Mouse (Mus musculus) ES-CJ7 (cell line): ENCODE results near the gene Kdm7a.

Experiments
- DNase-seq: peaks from one replicate; pipeline ENCODE4 v3.0.0; 2011; ENCODE audit warnings: low read depth, low spot score

Kdm7a gene

GRCm38 (mm10) chr6:39206581-39207461 lies at the start of gene Kdm7a:
Kdm7a (minus strand) TSS chr6:39206789.
- peak; percentile 81 for DNase-seq

GRCm38 (mm10) chr6:39255271-39255670 lies 48.7 kb upstream of the Kdm7a start:
- no peak for DNase-seq

GRCm38 (mm10) chr6:39250055-39250454 lies 43.5 kb upstream of the Kdm7a start:
- DNase-seq = peak; percentile 55

GRCm38 (mm10) chr6:39249176-39249770 lies 42.7 kb upstream of the Kdm7a start:
- DNase-seq = peak; percentile 88

GRCm38 (mm10) chr6:39244066-39244465 lies 37.5 kb upstream of the Kdm7a start:
- no peak for DNase-seq

GRCm38 (mm10) chr6:39243511-39243961 lies 36.9 kb upstream of the Kdm7a start:
- no peak for DNase-seq

- DNase-seq = no peak
Measured at GRCm38 (mm10) chr6:39242718-39243471, 36.3 kb upstream of the Kdm7a start.

- no peak for DNase-seq
Measured at GRCm38 (mm10) chr6:39241421-39241891, 34.9 kb upstream of the Kdm7a start.

GRCm38 (mm10) chr6:39240956-39241355 lies 34.4 kb upstream of the Kdm7a start:
- DNase-seq = no peak

GRCm38 (mm10) chr6:39237887-39238286 lies 31.3 kb upstream of the Kdm7a start:
- DNase-seq = no peak

GRCm38 (mm10) chr6:39232617-39233016 lies 26.0 kb upstream of the Kdm7a start:
- DNase-seq = no peak

- DNase-seq = no peak
Measured at GRCm38 (mm10) chr6:39230664-39231063, 24.1 kb upstream of the Kdm7a start.

GRCm38 (mm10) chr6:39226610-39226955 lies 20.0 kb upstream of the Kdm7a start:
- peak; percentile 42 for DNase-seq

- DNase-seq = peak; percentile 54
Measured at GRCm38 (mm10) chr6:39225876-39226609, 19.5 kb upstream of the Kdm7a start.

GRCm38 (mm10) chr6:39223328-39223885 lies 16.8 kb upstream of the Kdm7a start:
- no peak for DNase-seq

GRCm38 (mm10) chr6:39222487-39222886 lies 15.9 kb upstream of the Kdm7a start:
- no peak for DNase-seq

- no peak for DNase-seq
Measured at GRCm38 (mm10) chr6:39217961-39218360, 11.4 kb upstream of the Kdm7a start.

GRCm38 (mm10) chr6:39217138-39217537 lies 10.5 kb upstream of the Kdm7a start:
- no peak for DNase-seq

- DNase-seq = no peak
Measured at GRCm38 (mm10) chr6:39214949-39215606, 8.5 kb upstream of the Kdm7a start.

GRCm38 (mm10) chr6:39209677-39210076 lies 3.1 kb upstream of the Kdm7a start:
- DNase-seq = no peak

GRCm38 (mm10) chr6:39208181-39208580 lies 1.6 kb upstream of the Kdm7a start:
- DNase-seq = no peak
